Mouse (Mus musculus) thymus, adult 18-20 months (tissue): ENCODE results near the gene Zranb1.
A peak's percentile ranks its signal among the peaks of the same experiment; 100 is the strongest.

Source experiments
- DNase-seq, 2 experiments: peaks; one replicate each; pipeline ENCODE4 v3.0.0; 2022; ENCODE audit warnings: mixed read lengths in 2 of 2

Zranb1 gene

GRCm38 (mm10) chr7:133002271-133002670 lies 71.3 kb downstream of the Zranb1 start:
- no peak for DNase-seq

DNA sequence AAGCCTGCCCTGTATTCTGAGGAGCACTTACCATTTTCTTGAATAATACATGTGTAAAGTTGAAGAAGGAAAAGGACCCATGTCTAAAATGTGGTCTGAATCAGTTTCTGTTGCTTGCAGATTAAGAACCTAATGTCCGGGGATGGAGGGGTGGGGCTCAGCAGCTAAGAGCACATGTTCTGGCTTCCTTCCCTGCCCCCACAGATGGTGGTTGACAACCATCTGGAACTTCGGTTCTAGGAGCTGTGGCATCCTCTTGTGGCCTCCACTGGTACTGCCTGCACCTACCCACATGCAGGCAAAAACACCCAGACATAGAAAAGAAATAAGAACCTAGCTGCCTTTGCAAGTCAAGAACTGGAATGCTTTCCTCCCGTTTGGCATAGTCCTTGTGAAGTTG lies 72.5 kb downstream of the Zranb1 start:
- peak; percentile 27 to 30 for DNase-seq

DNA sequence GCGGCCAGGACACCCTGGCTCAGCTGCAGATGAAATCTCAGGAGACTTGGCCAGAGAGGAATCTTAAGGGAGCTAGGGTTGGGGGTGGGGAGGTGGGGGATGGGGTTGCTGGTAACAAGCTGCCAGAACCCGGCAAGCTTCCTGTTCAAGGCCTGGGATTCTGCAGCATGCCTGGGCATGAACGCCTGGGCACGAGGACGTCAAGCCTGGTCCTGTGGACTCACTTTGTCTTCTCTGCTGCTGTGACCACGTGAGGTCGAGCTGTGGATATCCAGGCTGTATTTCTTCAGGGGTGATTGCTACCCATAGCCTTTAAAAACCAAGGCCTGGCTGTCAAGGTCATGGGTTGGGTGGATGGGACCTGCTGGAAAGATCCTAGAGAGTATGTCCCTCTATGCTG lies 74.8 kb downstream of the Zranb1 start:
- DNase-seq, result no peak

- no peak for DNase-seq
These were observed 76.4 kb downstream of the Zranb1 start for GRCm38 (mm10) chr7:133007343-133007742.

DNA sequence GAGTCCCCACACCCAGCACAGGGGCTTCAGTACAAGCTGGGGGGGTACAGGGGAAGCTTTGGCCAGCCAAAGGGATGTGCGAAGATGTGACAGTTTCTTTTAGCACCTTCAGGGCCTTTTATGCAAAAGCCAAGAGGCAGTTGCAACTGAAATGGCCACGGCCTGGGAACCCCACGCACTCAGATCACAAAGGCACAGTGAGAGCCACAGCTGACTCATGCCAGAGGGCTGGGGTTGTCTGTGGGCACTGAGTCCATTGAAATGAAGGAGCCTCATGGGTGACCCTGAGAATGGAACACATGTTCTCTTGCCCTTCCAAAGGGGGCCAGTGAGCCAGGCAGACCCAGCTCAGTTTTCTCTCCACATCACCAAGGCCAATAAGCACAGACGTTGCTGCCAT lies 77.7 kb downstream of the Zranb1 start:
- DNase-seq, result no peak

- DNase-seq, result no peak
These were observed 78.7 kb downstream of the Zranb1 start for GRCm38 (mm10) chr7:133009676-133010075.

DNA sequence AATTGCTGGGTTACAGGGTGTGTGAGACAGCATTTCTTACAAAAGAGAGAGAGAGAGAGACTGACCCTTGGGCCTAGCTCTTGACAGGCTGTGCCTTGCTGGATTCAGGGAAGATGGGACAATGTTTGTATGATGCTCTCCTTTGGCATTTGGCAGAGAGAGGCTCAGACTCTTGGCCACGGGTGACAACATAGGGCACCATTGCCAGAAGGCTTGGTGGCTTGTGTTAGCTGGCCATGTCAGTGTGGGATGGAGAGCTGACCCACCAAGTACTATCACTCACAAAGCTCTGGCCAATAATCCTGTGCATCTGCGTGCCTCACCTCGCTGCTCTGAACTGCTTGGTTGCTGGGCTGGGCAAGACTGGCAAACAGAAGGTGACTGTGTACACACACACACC lies 79.5 kb downstream of the Zranb1 start:
- no peak for DNase-seq

DNA sequence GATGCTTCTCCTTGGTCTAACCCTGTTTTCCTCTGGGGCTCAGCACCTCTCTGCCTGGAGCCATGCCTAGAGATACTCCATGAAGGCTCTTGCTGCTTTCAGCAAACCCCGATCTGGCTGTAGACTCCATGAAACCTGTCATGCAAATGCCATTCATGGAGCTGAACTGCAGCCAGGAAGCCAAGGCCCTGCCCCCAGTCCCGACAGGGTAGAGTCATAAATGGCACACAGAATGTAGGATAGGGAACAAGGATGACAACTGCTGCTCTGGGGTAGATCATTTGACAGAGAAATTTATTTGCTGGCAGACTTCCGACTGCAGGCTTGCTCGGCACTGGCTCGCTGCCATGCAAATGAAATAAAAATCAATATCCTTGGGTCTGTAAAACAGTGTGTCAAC lies 80.2 kb downstream of the Zranb1 start:
- DNase-seq, result no peak

DNA sequence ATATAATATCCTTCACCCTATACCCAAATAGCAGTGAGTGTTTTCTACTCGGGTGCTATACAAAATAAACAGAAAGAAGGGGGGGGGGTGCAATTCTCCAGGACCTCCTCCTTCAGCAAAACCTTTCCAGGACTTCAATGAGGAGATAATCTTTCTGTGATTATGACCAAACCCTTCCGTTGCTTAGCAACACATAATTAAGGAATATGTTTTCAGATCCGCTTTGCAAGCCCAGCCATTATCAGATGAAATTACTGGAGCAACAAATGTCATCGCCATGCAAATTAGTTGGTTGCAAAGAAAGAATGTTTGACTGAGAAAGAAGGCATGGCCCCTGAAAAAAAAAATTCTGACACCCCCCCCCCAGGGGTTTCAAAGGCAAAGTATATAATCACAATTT lies 80.7 kb downstream of the Zranb1 start:
- no peak for DNase-seq

DNA sequence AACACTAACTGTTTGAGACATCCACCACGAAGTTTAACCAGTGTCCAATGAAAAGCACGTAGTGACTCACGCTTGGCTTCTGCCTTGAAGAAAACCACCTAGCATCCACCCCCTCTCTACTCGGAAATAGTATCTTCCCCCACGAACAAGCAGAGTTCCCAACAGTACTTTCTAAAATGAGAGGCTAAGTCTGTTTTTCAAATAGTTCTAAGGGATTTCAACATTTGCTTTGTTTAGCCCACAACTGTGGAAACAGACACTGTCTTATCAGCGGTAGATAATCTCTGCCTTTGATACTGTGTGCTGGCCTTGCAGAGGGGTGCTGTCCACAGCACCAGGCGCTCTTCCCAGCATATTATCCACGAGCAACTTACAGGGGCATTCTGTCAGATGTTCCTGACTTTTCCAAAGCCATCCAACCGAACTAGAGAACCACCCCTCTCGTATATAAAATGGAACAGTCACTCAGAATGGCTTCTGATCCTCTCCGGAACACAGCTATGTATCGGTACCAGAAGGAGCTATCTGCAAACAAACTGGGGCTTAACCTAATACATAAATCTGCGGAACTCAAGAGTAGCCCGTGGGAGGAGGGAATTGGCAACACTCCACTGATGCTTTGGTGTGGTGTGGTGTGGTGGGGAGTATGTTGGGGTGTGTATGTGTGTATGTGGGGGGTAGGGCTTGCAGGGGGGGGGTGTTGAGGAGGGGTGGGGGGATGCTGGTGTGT lies 81.9 kb downstream of the Zranb1 start:
- DNase-seq, result no peak

DNA sequence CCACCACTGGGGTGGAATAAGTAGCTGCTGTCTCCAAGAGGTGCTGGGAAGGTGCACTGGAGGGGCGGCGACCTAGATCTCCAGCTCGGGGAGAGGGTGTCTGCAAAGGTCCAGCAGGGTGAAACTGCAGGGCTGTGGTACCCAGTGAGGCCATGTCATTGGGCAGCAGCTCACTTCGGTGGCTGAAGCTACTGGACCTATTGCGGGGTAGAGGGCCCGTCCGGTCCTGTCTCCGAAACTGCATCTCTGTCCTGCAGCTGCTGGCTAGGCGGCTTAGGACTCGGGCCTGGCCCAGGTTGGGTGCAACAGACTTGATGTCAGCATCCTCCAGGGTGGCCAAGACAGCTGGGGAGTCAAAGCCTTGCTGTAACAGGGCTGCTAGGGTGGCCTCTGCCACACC lies 83.0 kb downstream of the Zranb1 start:
- DNase-seq, result no peak

GRCm38 (mm10) chr7:133014631-133015030 lies 83.7 kb downstream of the Zranb1 start:
- DNase-seq, result no peak

- no peak for DNase-seq
These were observed 84.6 kb downstream of the Zranb1 start for GRCm38 (mm10) chr7:133015416-133016070.

DNA sequence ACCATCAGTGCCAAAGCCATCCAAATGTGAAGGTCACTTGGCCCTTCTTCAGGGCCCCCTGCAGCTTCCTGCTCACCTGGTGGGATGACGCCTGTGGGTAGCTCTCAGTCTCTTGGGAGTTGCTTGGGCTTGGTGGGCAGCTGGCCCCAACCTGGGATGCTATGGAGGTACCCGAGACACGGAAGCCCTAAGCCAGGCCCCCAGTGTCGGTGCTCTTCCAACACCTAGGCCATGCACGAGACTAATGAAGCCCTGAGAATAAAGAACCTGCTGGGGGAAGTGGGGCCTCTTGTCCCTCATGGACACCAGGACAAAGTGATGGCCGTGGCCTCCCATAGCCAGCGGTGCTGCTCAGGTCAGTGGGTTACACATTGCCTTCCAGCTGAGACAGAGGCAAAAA lies 88.0 kb downstream of the Zranb1 start:
- DNase-seq, result no peak

- DNase-seq, result no peak
These were observed 88.6 kb downstream of the Zranb1 start for GRCm38 (mm10) chr7:133019481-133020020.

DNA sequence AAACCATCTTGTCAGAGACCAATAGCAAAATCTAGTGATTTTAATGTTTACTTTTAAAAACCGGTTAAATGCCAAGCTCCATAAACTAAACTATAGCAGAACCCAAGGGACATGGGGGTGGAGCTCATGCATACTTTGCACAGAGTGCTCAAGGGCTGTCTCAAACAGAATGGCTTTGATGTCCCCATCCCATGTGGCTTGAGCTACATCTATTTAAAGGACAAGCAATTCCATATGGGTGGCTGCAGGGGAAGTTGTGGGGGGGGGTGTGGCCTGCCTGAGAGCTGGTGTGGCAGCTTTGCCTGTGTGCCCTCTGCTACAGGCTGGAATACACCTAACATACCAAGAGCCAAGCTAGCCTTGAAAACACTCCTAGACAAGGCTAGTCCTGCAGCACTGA lies 93.8 kb downstream of the Zranb1 start:
- DNase-seq, result no peak

- DNase-seq, result no peak
These were observed 97.0 kb downstream of the Zranb1 start for GRCm38 (mm10) chr7:133027930-133028329.

- DNase-seq, result no peak
These were observed 98.1 kb downstream of the Zranb1 start for GRCm38 (mm10) chr7:133029004-133029403.

DNA sequence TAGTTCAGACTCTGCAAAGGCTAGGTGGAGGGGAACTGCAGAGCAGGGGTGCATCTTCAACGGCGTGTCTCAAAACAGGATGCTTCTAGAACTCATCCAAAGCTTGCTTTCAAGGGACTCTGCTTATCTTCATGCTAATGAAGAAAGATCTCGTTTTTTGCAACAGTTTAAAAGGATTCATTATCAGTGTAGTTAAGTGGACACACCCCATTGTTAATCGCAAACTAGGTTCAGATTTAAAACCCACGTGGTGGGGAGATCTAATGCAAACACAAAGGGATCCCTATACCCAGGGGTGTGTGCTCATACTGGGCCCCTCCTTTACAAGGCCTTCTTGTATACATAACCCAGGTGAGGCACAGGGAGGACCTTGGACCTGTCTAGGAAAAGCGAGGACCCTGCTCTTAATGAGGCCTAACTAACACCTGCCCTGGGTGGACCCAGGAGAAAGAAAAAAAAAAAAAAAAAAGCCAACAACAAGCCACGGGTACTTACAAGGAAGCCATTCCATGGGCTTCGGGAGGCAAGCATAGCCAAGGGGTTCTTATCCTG lies 98.6 kb downstream of the Zranb1 start:
- DNase-seq, result no peak

GRCm38 (mm10) chr7:133032589-133033203 lies 101.8 kb downstream of the Zranb1 start:
- no peak for DNase-seq

DNA sequence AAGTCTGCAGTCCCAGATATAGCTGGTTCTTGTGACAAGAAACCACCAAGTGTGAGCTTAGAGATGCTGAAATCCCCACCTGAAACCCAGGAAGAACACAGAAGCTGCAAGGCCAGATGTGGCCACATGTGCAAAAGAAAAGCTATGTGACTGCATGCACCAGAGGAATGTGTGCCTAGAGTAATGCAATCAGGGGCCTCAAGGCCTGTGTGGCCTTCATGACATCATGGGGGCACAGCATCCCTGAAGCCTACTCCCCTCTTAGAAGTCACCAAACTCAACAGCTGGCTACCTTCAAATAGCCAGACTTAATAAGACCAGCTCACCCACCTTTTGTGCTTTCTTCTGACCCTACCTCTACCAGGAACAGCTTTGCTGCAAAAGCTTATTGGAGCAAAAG lies 105.0 kb downstream of the Zranb1 start:
- DNase-seq, result no peak
